Mouse (Mus musculus): ENCODE measurements around the gene Gabpb2. TPM values are rescaled to one million over a fixed set of nuclear protein-coding genes. Genes with fewer than 3 reads are reported as not detected.
"Not testable (repeated sequence)": the region's sequence is repeated elsewhere in the genome, so short reads cannot be mapped to it uniquely, and the experiment has no call there.

Gabpb2 gene
- total RNA-seq, 1 experiment from 2014 or later: 122 TPM

- ATAC-seq (ENCODE audit: extremely low read depth, insufficient number of reproducible peaks, low FRiP score, poor library complexity, severe bottlenecking): no peak
These were observed 15.7 kb upstream of the Gabpb2 start for GRCm38 (mm10) chr3:95233303-95233980.

GRCm38 (mm10) chr3:95232771-95233170, 15.1 kb upstream of the Gabpb2 start:
- no peak for ATAC-seq (ENCODE audit: extremely low read depth, insufficient number of reproducible peaks, low FRiP score, poor library complexity, severe bottlenecking)

- ATAC-seq (ENCODE audit: extremely low read depth, insufficient number of reproducible peaks, low FRiP score, poor library complexity, severe bottlenecking): peak; percentile 21; the same call in 1 of the 2 replicates
These were observed 13.8 kb upstream of the Gabpb2 start, which contains the start of gene Mllt11 for GRCm38 (mm10) chr3:95231298-95232221. Gene Mllt11 (minus strand): TSS chr3:95232171.

GRCm38 (mm10) chr3:95230495-95231297, 13.0 kb upstream of the Gabpb2 start:
- ATAC-seq (ENCODE audit: extremely low read depth, insufficient number of reproducible peaks, low FRiP score, poor library complexity, severe bottlenecking): no peak

- no peak for ATAC-seq (ENCODE audit: extremely low read depth, insufficient number of reproducible peaks, low FRiP score, poor library complexity, severe bottlenecking)
These were observed 12.2 kb upstream of the Gabpb2 start for GRCm38 (mm10) chr3:95229781-95230494.

- no peak for ATAC-seq (ENCODE audit: extremely low read depth, insufficient number of reproducible peaks, low FRiP score, poor library complexity, severe bottlenecking)
These were observed 11.4 kb upstream of the Gabpb2 start for GRCm38 (mm10) chr3:95228894-95229780.

- ATAC-seq (ENCODE audit: extremely low read depth, insufficient number of reproducible peaks, low FRiP score, poor library complexity, severe bottlenecking): peak; percentile 69
These were observed 10.6 kb upstream of the Gabpb2 start, which contains the start of gene Cdc42se1 for GRCm38 (mm10) chr3:95228148-95228893. Gene Cdc42se1 (plus strand): TSS chr3:95228732.

- no peak for ATAC-seq (ENCODE audit: extremely low read depth, insufficient number of reproducible peaks, low FRiP score, poor library complexity, severe bottlenecking)
These were observed 9.5 kb upstream of the Gabpb2 start for GRCm38 (mm10) chr3:95227214-95227613.

GRCm38 (mm10) chr3:95224295-95224694, 6.6 kb upstream of the Gabpb2 start:
- no peak for ATAC-seq (ENCODE audit: extremely low read depth, insufficient number of reproducible peaks, low FRiP score, poor library complexity, severe bottlenecking)

GRCm38 (mm10) chr3:95223041-95223440, 5.3 kb upstream of the Gabpb2 start:
- ATAC-seq (ENCODE audit: extremely low read depth, insufficient number of reproducible peaks, low FRiP score, poor library complexity, severe bottlenecking): no peak

GRCm38 (mm10) chr3:95218466-95219137, 886 bp upstream of the Gabpb2 start:
- no peak for ATAC-seq (ENCODE audit: extremely low read depth, insufficient number of reproducible peaks, low FRiP score, poor library complexity, severe bottlenecking)

GRCm38 (mm10) chr3:95216655-95217254, 961 bp downstream of the Gabpb2 start:
- no peak for ATAC-seq (ENCODE audit: extremely low read depth, insufficient number of reproducible peaks, low FRiP score, poor library complexity, severe bottlenecking)

GRCm38 (mm10) chr3:95213609-95213975, 4.1 kb downstream of the Gabpb2 start:
- ATAC-seq (ENCODE audit: extremely low read depth, insufficient number of reproducible peaks, low FRiP score, poor library complexity, severe bottlenecking): no peak

- ATAC-seq (ENCODE audit: extremely low read depth, insufficient number of reproducible peaks, low FRiP score, poor library complexity, severe bottlenecking): not testable (repeated sequence)
These were observed 4.7 kb downstream of the Gabpb2 start for GRCm38 (mm10) chr3:95212889-95213608.

GRCm38 (mm10) chr3:95210585-95210984, 7.1 kb downstream of the Gabpb2 start:
- no peak for ATAC-seq (ENCODE audit: extremely low read depth, insufficient number of reproducible peaks, low FRiP score, poor library complexity, severe bottlenecking)

All from neutrophil, adult 5-6 weeks (primary cell).